Mouse (Mus musculus): ENCODE measurements around the gene Pram1.

Pram1 gene

GRCm38 (mm10) chr17:33673837-33674236 is 36.0 kb downstream of the Pram1 start:
- DNase-seq, result no peak

- no peak for DNase-seq
These were observed 37.6 kb downstream of the Pram1 start for GRCm38 (mm10) chr17:33675452-33675851.

- no peak for DNase-seq
These were observed 38.2 kb downstream of the Pram1 start for GRCm38 (mm10) chr17:33676086-33676485.

- no peak for DNase-seq
These were observed 40.9 kb downstream of the Pram1 start for GRCm38 (mm10) chr17:33678771-33679170.

GRCm38 (mm10) chr17:33681767-33682166 is 43.9 kb downstream of the Pram1 start:
- no peak for DNase-seq

GRCm38 (mm10) chr17:33684671-33685231 is 46.9 kb downstream of the Pram1 start:
- peak; percentile 81 for DNase-seq

GRCm38 (mm10) chr17:33685249-33685653 is 47.4 kb downstream of the Pram1 start:
- DNase-seq, result peak; percentile 99

- no peak for DNase-seq
These were observed 48.9 kb downstream of the Pram1 start, which contains the start of gene Hnrnpm for GRCm38 (mm10) chr17:33686760-33687159. Gene Hnrnpm, minus strand, starts transcription at chr17:33686860.

All from thymus, postnatal 14 days (tissue).